Mouse (Mus musculus) spleen, adult 2 months (tissue): ENCODE results near the gene Rhbdl1.

ENCODE experiments used
- CTCF ChIP-seq: fragments of 200-500 bp; IDR thresholded peaks from 2 replicates; pipeline ENCODE4 v1.5.1; 2011; ENCODE audit warnings: mild to moderate bottlenecking, inconsistent platforms; ENCODE audit not compliant: insufficient read depth, insufficient read length, insufficient replicate concordance; ENCODE audit errors: extremely low read depth
- POLR2A ChIP-seq: fragments of 200-500 bp; IDR thresholded peaks from 2 replicates; pipeline ENCODE4 v1.6.1; 2011; ENCODE audit warnings: low read depth, low read length, inconsistent platforms

GRCm38 (mm10) chr17:25829558-25830017 lies 7.5 kb downstream of the Rhbdl1 start:
- TF ChIP-seq POLR2A (no peak), CTCF (no peak)
